Mouse (Mus musculus) forebrain, embryonic 13.5 days (tissue): Measurements from ENCODE around the gene Marveld1. TPM values are rescaled to one million over a fixed set of nuclear protein-coding genes. Genes with fewer than 3 reads are reported as not detected.

ENCODE experiments used
- ATAC-seq: fragments of 200-750 bp; cut with Nextera tagmentation; 2 replicates; pipeline ENCODE4 v1.8.0; 2017
- H3K27ac ChIP-seq: fragments of 300-500 bp; sonication (generic); 2 replicates; pipeline ENCODE4 v1.5.1; 2015; ENCODE audit warnings: inconsistent platforms, mild to moderate bottlenecking, moderate library complexity
- H3K27me3 ChIP-seq: fragments of 300-500 bp; sonication (generic); 2 replicates; pipeline ENCODE4 v1.6.1; 2015; ENCODE audit warnings: mild to moderate bottlenecking, inconsistent platforms
- H3K36me3 ChIP-seq: fragments of 300-500 bp; sonication (generic); 2 replicates; pipeline ENCODE4 v1.6.1; 2015; ENCODE audit warnings: mild to moderate bottlenecking, inconsistent platforms; ENCODE audit not compliant: poor library complexity, severe bottlenecking
- H3K4me1 ChIP-seq: fragments of 300-500 bp; sonication (generic); 2 replicates; pipeline ENCODE4 v1.6.1; 2015; ENCODE audit warnings: inconsistent platforms
- H3K4me2 ChIP-seq: fragments of 300-500 bp; sonication (generic); 2 replicates; pipeline ENCODE4 v1.6.1; 2015; ENCODE audit warnings: inconsistent platforms, mild to moderate bottlenecking, moderate library complexity
- H3K4me3 ChIP-seq: fragments of 300-500 bp; sonication (generic); 2 replicates; pipeline ENCODE4 v1.5.1; 2015; ENCODE audit warnings: mild to moderate bottlenecking, inconsistent platforms
- H3K9ac ChIP-seq: fragments of 300-500 bp; sonication (generic); 2 replicates; pipeline ENCODE4 v1.6.1; 2015; ENCODE audit warnings: mild to moderate bottlenecking, inconsistent platforms
- H3K9me3 ChIP-seq: fragments of 300-500 bp; sonication (generic); replicated peaks from 2 replicates; pipeline ENCODE4 v1.6.1; 2016; ENCODE audit warnings: inconsistent platforms
- WGBS: fragments of 180-500 bp; shearing (Covaris S2); methylation state at CpG from one replicate; pipeline ENCODE4 v1.1.7; 2015; 5-methylcytosine and 5-hydroxymethylcytosine counted together
- polyA plus RNA-seq: library from polyadenylated mRNA; unstranded; fragments of >200 nt; fragmentation: Nextera tagmentation; extraction: Ambion mirVana; gene quantifications from 2 replicates; pipeline ENCODE4 v1.2.1, GENCODE M21; 2015

Marveld1 gene
- polyA plus RNA-seq, 1 experiment from 2014 or later, result 1.7 TPM

DNA sequence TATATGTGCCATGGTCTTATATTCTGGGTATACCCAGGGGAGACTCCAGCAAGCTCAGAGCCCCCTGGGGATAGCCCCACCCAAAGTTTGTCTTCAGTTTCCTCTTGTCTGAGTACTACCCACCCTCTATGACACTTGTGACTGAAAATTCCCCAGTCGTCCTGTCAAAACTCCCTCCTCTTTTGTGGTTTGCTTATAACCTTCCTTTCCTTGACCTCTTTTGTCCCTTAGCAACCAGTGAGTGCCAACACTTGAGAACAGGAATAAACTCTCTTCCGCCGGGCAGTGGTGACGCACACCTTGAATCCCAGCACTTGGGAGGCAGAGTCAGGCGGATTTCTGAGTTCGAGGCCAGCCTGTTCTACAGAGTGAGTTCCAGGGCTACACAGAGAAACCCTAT is 3.1 kb upstream of the Marveld1 start:
- no peaks in the 10 kb centered on the region for H3K9me3 ChIP-seq
- H3K36me3 ChIP-seq, result no peaks in the 10 kb centered on the region
- no peak overlapping the region for H3K4me2 ChIP-seq
- 57% methylated on average over 6 of the region's 6 CpGs for WGBS
- no peak for ATAC-seq
- H3K9ac ChIP-seq, result no peak overlapping the region
- H3K27ac ChIP-seq, result no peak overlapping the region
- H3K27me3 ChIP-seq, result peaks cover 29% of the 10 kb centered on the region
- peaks cover 17% of the 10 kb centered on the region for H3K4me1 ChIP-seq
- H3K4me3 ChIP-seq, result no peak overlapping the region

DNA sequence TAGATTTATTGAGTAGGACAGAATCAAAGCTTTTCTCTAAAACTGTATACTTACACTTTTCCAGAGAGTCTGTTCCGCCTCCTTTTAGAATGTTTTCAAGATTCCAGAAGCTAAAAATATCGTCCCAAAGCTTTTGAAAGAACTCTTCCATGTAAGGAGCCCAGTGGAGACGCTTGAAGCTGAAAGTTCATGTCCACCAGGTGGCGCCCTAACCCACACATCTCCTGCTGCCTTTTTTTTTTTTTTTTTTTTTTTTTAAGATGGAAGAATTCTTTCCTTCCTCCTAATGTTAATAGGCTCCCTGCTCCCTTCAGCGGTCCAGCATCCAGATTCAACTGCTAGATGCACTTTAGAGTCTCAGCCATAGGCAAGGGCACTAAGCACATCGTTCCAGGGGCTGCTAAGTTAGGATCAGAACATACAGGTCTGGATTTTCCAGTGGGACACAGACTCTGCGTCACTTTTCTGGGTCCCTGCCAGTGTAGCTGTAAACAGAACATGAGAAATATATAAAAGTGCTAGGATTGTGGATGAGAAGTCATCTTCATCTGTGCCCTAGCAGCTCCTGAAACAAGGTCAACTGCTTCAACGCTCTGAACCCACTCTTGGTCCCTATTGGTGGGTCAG is 2.5 kb upstream of the Marveld1 start:
- ATAC-seq, result no peak
- H3K27me3 ChIP-seq, result peaks cover 35% of the 10 kb centered on the region
- H3K4me3 ChIP-seq, result no peak overlapping the region
- no peak overlapping the region for H3K9ac ChIP-seq
- no peak overlapping the region for H3K27ac ChIP-seq
- peaks cover 17% of the 10 kb centered on the region for H3K4me1 ChIP-seq
- WGBS, result 30% methylated on average over 8 of the region's 8 CpGs
- no peaks in the 10 kb centered on the region for H3K36me3 ChIP-seq
- H3K4me2 ChIP-seq, result no peak overlapping the region
- H3K9me3 ChIP-seq, result no peaks in the 10 kb centered on the region

DNA sequence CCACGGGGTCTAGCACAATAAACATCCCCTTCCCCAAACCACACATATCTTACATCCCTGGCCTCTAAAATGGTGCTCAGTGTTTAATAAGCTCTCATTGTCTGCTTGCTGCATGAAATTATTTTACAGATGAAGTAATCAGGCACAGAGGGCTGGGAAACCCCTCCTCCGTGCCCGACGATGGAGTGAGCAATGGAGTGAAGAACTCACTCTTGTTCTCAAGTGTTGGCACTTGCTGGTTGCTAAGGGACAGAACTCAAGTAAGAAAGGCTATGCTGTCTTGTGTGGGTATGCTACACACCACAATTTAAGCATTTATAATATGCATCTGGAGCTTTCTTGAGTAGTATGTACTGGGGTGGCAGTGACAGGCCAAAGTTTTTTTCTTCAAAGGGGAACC is 2.0 kb upstream of the Marveld1 start:
- Histone ChIP-seq H3K27me3 (peaks cover 37% of the 10 kb centered on the region), H3K27ac (no peak overlapping the region), H3K4me2 (no peak overlapping the region), H3K36me3 (no peaks in the 10 kb centered on the region), H3K4me3 (no peak overlapping the region), H3K4me1 (peaks cover 17% of the 10 kb centered on the region), H3K9ac (no peak overlapping the region), H3K9me3 (no peaks in the 10 kb centered on the region)
- ATAC-seq, result no peak
- 68% methylated on average over 4 of the region's 4 CpGs for WGBS

DNA sequence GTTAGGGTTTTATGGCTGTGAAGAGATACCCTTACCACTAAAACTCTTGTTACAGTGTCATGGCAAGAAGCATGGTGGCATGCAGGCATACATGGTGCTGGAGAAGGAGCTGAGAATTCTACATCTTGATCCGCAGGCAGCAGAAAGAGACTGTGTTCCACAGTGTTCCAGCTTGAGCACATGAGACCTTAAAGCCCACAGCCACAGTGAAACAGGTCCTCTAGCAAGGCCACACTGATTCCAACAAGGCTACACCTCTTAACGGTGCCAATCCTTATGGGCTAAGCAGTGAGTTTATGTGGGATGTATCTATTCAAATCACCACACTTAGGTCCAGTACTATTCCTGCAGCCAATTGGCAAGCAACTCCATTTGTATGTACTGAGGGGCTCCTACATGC is 1.5 kb upstream of the Marveld1 start:
- Histone ChIP-seq H3K4me3 (no peak overlapping the region), H3K27ac (no peak overlapping the region), H3K4me2 (no peak overlapping the region), H3K36me3 (no peaks in the 10 kb centered on the region), H3K9me3 (no peaks in the 10 kb centered on the region), H3K27me3 (peaks cover 37% of the 10 kb centered on the region), H3K4me1 (peaks cover 17% of the 10 kb centered on the region), H3K9ac (no peak overlapping the region)
- no peak for ATAC-seq
- 92% methylated on average over 2 of the region's 2 CpGs for WGBS

DNA sequence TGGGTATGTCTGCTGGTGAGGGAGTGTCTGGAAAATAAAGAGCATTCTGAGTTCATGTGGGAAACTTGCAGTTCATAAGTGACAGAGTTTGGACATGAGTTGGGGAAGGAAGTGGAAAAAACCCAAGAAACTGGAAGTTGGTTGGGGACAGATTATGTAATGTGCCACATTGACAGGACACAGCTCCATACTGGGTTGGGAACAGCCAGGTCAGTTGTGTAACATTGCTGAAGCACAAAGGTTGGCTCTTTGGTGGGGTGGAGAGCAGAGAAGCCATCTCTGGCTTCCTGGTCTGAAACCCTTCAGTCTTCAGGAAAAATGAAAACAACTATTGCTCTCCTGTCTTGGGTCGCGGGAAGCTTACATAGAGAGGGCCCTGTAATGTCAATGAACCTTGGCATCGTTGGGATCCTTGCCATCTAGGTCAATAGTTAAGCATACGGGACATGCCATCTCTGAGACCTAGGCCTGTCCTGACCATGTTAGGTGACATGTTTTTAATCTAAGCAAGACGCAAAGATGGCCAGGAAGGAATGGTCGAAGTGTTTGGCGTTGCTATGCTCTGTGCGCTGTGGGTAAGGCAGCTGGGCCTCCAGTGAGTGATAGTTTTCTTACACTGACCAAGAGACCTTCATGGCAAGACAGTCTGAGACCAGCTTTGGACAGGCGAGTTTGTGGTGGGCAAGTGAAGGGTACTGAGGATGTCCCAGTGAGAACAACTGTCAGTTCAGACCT is 757 bp upstream of the Marveld1 start:
- Histone ChIP-seq H3K4me1 (peaks cover 17% of the 10 kb centered on the region), H3K36me3 (no peaks in the 10 kb centered on the region), H3K27me3 (peaks cover 37% of the 10 kb centered on the region), H3K9me3 (no peaks in the 10 kb centered on the region), H3K4me3 (no peak overlapping the region), H3K27ac (no peak overlapping the region), H3K9ac (no peak overlapping the region), H3K4me2 (no peak overlapping the region)
- ATAC-seq, result no peak
- WGBS, result 89% methylated on average over 9 of the region's 9 CpGs

DNA sequence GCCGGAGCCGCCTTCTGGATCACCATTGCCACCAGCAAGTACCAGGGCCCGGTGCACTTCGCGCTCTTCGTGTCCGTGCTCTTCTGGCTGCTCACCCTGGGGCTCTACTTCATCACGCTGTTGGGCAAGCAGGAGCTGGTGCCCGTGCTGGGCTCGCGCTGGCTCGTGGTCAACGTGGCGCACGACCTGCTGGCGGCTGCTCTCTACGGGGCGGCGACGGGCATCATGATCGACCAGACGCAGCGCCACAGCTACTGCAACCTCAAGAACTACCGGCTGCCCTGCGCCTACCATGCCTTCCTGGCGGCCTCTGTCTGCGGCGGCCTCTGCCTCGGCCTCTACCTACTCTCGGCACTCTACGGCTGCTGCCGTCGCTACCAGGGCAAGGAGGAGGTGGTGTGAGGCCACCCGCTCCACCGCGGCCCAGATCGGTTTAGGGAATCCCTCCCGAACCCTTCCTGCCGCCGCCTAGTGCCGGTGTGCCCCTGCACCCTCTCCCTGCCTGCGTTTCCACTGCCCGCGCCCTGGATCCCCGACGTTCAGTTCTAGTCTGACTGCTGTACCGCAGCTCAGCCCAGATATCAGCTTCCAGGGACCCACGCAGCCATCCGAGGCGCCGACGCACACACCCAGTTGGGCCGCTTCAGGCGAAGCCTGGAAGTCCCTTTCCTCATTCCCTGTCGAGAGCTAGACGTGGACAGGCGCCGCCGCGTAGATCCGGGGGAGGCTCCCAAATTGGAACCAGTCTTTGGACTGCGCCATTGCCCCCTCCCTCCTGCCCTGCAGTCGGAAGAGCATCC is 769 bp downstream of the Marveld1 start:
- no peaks in the 10 kb centered on the region for H3K9me3 ChIP-seq
- H3K9ac ChIP-seq, result peak overlapping the region; percentile 77
- peak; percentile 26 for ATAC-seq
- peaks cover 17% of the 10 kb centered on the region for H3K4me1 ChIP-seq
- under 1% methylated on average over 63 of the region's 63 CpGs for WGBS
- H3K4me3 ChIP-seq, result peak overlapping the region; percentile 60
- no peaks in the 10 kb centered on the region for H3K36me3 ChIP-seq
- H3K27ac ChIP-seq, result no peak overlapping the region
- H3K27me3 ChIP-seq, result peaks cover 37% of the 10 kb centered on the region
- peak overlapping the region; percentile 85 for H3K4me2 ChIP-seq

DNA sequence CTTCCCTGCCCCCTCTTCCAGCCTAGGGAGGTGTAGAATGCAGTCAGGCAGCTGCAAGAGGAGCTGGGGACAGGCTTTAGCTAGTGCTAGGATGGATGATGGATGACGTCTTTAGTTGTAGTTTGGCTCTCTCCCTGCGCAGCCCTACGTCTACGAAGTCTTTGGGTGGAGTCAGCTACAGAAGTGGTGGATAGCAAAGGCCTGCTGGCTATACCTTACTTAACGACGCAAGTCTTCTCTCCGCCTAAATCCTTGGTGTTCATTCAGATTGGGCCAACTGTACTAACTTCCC is 1.3 kb downstream of the Marveld1 start:
- Histone ChIP-seq H3K4me1 (peaks cover 17% of the 10 kb centered on the region), H3K4me2 (peak overlapping the region; percentile 85), H3K4me3 (peak overlapping the region; percentile 60), H3K36me3 (no peaks in the 10 kb centered on the region), H3K9ac (peak overlapping the region; percentile 77), H3K27me3 (peaks cover 37% of the 10 kb centered on the region), H3K27ac (no peak overlapping the region), H3K9me3 (no peaks in the 10 kb centered on the region)
- WGBS, result 27% methylated on average over 7 of the region's 7 CpGs
- ATAC-seq, result no peak

DNA sequence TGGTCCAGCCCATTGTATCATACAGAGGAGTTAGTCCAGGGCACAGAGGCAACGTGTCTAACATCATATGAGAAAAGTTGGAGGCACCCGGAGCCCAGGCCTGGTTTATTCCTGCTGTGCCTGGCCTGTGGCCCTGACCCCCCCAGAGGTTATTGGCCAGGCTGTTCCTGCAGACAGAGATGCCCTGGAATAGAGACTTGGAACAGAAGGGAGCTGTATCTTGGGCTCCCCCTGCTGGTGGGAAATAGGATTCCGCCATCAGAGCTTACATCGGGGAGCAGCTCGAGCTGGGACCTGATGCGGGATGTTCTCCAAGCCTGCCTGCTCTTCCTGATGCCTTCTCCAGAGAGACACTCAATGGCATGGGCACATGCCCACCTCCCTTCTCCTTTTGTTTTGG is 4.8 kb downstream of the Marveld1 start:
- Histone ChIP-seq H3K9me3 (no peaks in the 10 kb centered on the region), H3K4me3 (no peak overlapping the region), H3K36me3 (no peaks in the 10 kb centered on the region), H3K4me2 (no peak overlapping the region), H3K27me3 (peaks cover 21% of the 10 kb centered on the region), H3K27ac (no peak overlapping the region), H3K9ac (no peak overlapping the region), H3K4me1 (peaks cover 16% of the 10 kb centered on the region)
- 6% methylated on average over 6 of the region's 6 CpGs for WGBS
- peak; percentile 59; the same call in 1 of the 2 replicates for ATAC-seq

DNA sequence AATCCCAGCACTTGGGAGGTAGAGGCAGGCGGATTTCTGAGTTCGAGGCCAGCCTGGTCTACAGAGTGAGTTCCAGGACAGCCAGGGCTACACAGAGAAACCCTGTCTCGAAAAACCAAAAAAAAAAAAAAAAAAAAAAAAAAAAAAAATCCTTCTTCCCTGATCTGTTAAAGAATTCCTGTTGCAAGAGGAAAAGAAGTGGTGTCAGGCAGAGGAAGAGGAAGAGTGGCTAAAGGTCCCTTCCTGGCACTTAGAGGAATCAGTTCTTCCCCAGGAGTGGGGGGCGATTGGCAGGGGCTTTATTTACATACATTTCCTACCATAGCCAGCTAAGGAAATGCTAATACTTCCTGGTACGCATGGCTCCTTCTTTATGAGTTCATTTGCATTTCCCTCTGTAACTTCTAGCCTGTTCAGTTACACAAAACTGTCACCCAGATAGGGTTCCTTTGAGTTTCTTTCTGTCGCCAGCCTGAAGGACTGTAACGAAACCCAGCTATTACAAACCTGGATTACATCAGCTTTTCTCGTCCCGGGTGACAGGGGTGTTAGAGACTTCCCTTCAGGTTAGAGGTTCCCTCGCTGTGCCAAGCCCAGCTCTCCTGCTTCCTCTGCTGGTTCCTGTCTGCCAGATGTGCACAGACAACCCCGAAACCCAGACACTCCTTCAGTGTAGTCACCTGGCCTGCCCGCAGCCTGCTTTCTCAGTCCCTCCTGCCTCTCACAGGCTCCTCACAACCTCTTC is 10.5 kb downstream of the Marveld1 start:
- no peaks in the 10 kb centered on the region for H3K36me3 ChIP-seq
- no peak overlapping the region for H3K4me3 ChIP-seq
- no peaks in the 10 kb centered on the region for H3K27me3 ChIP-seq
- no peak for ATAC-seq
- H3K4me2 ChIP-seq, result no peak overlapping the region
- 72% methylated on average over 12 of the region's 12 CpGs for WGBS
- H3K9me3 ChIP-seq, result no peaks in the 10 kb centered on the region
- H3K4me1 ChIP-seq, result no peaks in the 10 kb centered on the region
- H3K9ac ChIP-seq, result no peak overlapping the region
- H3K27ac ChIP-seq, result no peak overlapping the region

DNA sequence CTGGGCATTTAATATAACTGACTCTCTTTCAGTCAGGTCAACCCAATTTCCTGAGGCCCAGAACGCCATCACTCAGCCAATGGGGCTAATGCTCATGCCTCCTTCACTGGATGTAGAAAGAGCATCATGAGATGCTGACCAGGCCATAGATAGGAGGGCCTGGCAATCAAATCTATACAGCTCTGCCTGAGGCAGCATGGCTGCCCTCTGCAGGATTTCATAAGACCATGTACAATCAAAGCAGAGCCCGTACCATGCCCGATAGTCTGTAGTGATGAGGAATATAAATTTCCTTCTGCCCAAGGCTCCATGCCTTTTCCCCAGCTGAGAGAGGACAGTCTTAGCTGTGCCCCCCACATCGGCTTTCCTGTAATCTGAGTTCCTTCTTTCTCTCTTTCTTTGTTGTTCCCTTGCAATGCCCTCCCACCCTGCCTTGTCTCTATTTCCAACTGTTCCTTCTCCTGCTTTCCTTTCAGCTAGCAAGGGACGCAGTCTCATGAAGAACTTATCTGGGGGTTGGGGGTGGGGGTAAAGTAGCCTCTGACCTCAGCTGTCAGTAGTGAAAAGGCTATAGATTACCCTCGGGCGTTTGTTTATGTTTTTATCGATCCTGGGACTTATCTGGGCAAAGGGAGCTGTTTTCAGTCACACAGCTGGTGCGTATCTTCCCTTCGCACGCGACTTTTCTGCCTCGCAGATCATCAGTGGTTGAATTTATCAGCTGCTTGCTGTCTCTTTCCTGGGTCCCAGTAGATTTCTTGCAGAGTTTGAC is 11.2 kb downstream of the Marveld1 start:
- no peak for ATAC-seq
- Histone ChIP-seq H3K9me3 (no peaks in the 10 kb centered on the region), H3K36me3 (no peaks in the 10 kb centered on the region), H3K27ac (no peak overlapping the region), H3K9ac (no peak overlapping the region), H3K4me3 (no peak overlapping the region), H3K4me2 (no peak overlapping the region), H3K27me3 (no peaks in the 10 kb centered on the region), H3K4me1 (no peaks in the 10 kb centered on the region)
- WGBS, result 73% methylated on average over 13 of the region's 13 CpGs

DNA sequence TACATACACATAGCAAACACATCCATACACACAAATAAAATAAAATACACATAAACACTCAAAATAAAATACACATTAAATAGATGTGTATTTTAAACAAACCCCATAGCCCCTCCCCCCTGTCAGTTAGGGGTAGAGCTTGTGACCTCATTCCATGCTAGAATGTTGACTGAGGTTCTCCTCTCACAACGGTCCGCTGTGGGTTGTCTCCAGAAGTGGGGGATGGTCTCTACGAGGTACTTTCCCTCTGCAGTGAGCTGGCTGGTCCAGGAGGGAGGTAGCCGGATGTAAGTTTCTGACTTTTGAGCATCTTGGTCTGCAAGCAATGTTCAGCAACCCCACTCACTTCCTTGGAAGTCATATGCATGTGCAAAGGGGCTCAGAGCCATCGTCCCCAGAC is 16.6 kb downstream of the Marveld1 start, which contains the start of gene Zfyve27:
Gene Zfyve27 (plus strand): TSS at position 188 of the 400 bp plus-strand sequence.
- no peaks in the 10 kb centered on the region for H3K36me3 ChIP-seq
- H3K9ac ChIP-seq, result no peak within 1 kb of the TSS
- no peak for ATAC-seq
- peak within 1 kb of the TSS; percentile 5; the same call in 1 of the 2 replicates for H3K4me2 ChIP-seq
- H3K27ac ChIP-seq, result no peak within 1 kb of the TSS
- H3K4me3 ChIP-seq, result no peak within 1 kb of the TSS
- 74% methylated on average over 5 of the region's 5 CpGs for WGBS
- no peaks in the 10 kb centered on the region for H3K9me3 ChIP-seq
- peaks cover 15% of the 10 kb centered on the region for H3K27me3 ChIP-seq
- H3K4me1 ChIP-seq, result 0 out of 2 replicates have a peak, but pooled peaks cover 6% of the 10 kb centered on the region
